Mouse (Mus musculus) heart, postnatal 14 days (tissue): Measurements from ENCODE around the gene Tenm1. TPM values are rescaled to one million over a fixed set of nuclear protein-coding genes. Genes with fewer than 3 reads are reported as not detected.

ENCODE experiments used
- DNase-seq, 2 experiments: peaks; one replicate each; pipeline ENCODE4 v3.0.0; 2021 to 2022
- intact Hi-C: fragments of 180-260 bp; cut with DNase I; formaldehyde crosslinking; loops from one replicate; pipeline ENCODE4 v1.15.1; 2025
- total RNA-seq, 2 experiments: library from RNA; stranded (reverse); gene quantifications; 2 replicates each; pipeline ENCODE4 v1.2.3; 2021

The Tenm1 gene
- total RNA-seq, 2 experiments from 2014 or later: 0.17 TPM

- intact Hi-C loops: no loop called here
- no peak for DNase-seq
These were observed 461.3 kb downstream of the Tenm1 start for GRCm38 (mm10) chrX:42967611-42968010.

- no peak for DNase-seq
- intact Hi-C loops: no loop called here
These were observed 567.2 kb downstream of the Tenm1 start for GRCm38 (mm10) chrX:42861731-42862130.

DNA sequence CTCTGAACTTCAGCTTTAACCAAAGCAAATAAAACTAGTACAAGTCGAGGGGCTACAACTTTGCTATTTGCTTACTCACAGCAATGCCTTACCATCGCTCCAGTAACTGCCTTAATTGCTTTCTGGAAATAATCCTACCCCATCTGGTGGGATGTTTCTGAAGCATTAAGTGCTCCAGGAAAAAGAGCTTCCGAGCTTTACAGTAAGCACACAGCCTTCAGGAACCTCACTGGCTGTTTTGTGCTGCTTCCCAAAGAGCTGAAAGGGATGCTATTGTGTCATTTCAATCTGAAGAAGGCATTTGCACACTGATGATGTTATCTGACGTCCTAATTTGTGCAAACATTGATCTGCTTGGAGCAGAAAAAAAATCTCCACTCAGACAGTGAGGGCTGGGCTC lies 647.4 kb downstream of the Tenm1 start:
- intact Hi-C loops: no loop called here
- no peak for DNase-seq

DNA sequence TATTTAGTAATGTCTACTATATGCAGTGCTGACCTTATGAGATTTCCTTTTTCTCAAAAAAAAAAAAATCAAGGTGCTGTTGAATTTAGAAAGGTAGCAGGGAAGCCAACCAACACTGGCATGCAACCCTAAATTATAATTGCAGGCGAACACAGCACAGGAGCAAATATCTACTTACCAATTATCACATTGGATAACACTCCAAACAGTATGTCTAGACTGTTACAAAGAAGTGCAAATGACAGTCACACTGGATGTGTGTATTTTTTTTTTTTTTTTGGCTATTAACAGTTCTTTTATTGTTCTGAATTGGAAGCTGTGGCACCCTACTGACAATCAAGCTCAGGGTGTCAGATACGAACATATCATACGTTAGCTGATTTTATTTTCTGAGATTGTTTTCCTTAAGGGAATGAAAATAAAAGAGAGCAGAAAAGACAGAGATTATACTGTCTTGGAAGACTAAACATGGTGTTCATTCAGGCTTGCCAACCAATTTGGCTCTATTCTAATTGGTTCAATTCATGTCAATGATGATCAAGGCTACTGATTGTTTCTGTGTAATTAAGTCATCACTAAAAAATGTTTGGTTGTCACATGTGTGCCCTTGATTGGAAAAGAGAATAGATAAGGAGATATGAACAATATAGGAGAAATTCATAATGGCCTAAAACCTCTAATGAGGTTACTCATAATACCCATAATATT lies 710.7 kb downstream of the Tenm1 start:
- intact Hi-C loops: no loop called here
- DNase-seq: no peak

- intact Hi-C loops: no loop called here
These were observed 728.6 kb downstream of the Tenm1 start for GRCm38 (mm10) chrX:42700291-42700690.

DNA sequence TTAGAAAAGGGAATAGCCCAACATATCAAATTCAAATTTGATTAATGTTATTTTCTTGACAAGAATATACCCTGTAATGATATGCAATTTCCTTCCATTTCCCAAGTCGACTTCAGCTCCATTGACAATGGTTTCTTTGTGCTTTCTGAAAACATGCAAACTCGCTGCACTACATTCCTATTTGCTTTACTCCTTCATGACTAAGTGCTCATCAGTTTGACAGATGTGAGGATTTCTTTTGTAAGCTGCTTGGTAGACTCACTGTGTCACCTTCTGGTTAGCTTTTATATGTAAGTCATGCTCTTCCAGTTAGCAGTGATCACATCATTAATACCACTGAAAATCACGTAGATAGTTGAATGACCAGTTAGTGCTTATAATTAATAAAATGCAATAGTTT lies 781.8 kb downstream of the Tenm1 start:
- intact Hi-C loops: no loop called here
- DNase-seq: no peak

More at GRCm38 (mm10) chrX:42700291-42700690, 728.6 kb downstream of the Tenm1 start:
- DNase-seq: no peak

GRCm38 (mm10) chrX:42580521-42580920 lies 848.4 kb downstream of the Tenm1 start:
- DNase-seq: no peak
- intact Hi-C loops: no loop called here

GRCm38 (mm10) chrX:42558683-42559082 lies 870.2 kb downstream of the Tenm1 start:
- intact Hi-C loops: no loop called here
- no peak for DNase-seq

GRCm38 (mm10) chrX:42557284-42557683 lies 871.6 kb downstream of the Tenm1 start:
- intact Hi-C loops: no loop called here
- DNase-seq: peak; percentile 16 to 56

DNA sequence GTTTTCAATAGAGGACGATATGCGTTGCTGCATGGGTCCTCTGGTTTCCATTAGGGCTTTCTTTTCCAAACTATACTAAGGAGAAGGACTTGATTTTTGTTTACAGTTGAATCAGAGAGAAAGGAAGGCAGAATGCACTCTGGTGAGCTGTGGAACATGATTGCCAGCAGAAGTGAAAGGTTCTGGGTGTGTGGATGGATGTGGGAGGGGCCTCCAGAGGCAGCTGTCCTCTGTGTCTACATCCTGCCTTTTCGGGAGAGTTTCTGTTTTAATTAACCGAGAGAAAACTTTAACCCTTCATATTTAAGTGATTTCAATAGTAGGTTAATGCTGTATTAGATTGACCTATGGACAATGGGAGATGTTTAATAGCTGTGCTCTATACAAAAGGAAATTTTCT lies 880.4 kb downstream of the Tenm1 start:
- intact Hi-C loops: no loop called here
- no peak for DNase-seq

DNA sequence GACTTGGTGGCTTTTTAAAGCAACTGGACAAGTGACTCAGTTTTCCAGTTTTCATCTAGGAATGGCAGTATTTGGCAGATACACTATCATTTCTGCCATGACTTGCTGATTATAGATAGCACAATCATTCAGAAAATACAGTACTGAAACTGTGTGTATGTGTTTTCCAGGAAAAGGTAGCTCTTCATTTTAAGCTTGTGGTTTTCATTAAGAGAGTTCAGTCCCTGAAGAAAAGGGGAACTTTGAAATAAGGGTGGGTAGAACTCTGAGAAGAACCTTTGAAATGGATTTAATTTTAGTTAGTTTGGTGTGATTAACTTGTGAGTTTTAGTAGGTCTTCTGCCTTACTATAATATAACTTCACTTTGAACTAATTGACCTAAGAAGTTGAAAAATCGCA lies 883.9 kb downstream of the Tenm1 start:
- intact Hi-C loops: no loop called here
- no peak for DNase-seq

GRCm38 (mm10) chrX:42540756-42541053 lies 888.2 kb downstream of the Tenm1 start:
- peak; percentile 68 to 80 for DNase-seq
- intact Hi-C loops: no loop called here

DNA sequence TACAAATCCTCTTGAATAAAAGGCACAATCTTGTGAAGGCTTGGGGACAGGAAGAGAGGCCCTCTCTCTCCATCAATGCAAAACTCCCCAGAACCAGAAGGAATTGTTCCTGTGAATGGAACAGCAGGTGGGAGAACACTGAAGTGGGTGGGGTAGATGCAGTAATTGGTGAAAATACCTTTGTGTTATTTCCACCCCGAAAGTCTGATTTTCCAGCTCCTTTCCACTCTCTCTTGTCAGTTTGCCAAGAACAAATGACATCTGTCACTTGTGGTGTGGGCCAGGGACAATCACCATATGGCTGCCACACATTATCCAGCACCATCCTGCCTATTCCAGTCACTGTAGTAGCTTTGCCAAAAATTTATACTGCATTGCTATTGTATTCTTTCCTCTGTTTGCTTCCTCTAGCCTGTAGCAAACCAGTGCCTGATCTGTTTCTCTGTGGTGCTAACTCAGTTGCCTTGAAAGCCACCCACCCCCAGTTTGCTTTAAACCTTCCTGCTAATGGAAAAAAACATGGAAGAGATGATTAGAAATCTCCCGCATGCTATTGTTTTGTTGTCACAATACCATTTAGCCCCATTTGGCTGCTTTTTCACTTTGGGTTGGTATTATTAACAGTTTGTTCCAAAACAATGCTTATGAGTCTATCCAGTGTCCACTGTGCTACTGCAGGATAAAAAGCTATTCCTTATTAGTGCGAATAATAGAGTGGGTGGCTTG lies 888.7 kb downstream of the Tenm1 start:
- DNase-seq: no peak
- intact Hi-C loops: no loop called here

DNA sequence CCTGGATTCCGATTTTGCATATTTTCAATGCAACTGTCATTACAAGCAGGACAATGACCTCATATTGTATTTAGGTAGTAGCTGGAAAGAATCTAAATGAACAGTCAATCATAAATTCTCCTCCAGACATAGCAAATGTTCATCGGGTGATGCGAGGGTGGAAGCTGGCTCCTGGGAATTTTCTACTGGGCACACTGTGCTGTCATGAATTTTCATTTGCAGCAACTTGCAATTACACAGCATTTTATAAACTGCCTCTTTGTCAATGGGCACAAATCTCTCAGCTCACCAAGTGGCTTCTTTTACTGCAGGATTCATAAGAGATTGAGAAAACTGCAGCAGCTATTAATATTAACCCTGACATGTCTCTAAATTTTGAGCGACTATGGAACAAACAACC lies 898.2 kb downstream of the Tenm1 start:
- intact Hi-C loops: no loop called here
- no peak for DNase-seq

GRCm38 (mm10) chrX:42522868-42523267 lies 906.1 kb downstream of the Tenm1 start:
- no peak for DNase-seq
- intact Hi-C loops: no loop called here

DNA sequence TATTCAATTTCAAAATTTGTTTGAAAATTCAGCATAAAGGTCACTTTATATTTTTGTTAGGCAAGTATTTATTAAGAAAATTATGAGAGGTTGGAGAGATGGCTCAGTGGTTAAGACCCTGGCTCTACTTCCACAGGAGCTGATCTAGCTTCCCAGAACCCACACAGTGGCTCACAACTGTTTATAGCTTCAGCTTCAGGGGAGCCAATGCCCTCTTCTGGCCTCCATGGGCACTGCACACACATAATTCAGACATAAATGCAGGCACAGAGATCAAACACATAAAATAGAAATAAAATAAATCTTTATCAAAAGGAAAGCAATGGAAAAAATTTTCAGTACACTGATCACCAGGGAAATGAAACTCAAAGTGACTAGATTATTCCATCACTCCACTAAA lies 916.4 kb downstream of the Tenm1 start:
- intact Hi-C loops: loop anchor here (10.0 kb wide), 1 partner anchor 238 kb away; no protein-coding TSS in a partner anchor
- DNase-seq: no peak

DNA sequence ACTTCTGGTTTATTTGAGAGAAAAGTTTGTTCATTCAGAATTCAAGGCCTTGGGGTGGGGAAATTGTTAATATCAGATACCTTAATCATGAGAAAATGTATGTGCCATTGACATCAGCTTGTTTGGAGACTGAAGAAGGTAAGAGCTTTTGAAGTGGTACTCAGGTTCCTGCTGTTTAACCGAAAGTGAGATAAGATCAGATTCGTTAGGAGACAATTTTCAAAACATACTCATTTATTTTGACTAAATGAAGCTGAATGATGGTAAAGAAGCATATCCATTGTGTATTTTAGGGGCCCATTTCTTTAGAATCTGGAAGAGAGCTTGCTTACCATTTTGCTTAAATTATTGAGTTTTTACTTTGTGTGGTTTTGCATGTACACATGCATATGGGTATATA lies 917.8 kb downstream of the Tenm1 start:
- intact Hi-C loops: loop anchor here (10.0 kb wide), 1 partner anchor 236 kb away; no protein-coding TSS in a partner anchor
- no peak for DNase-seq

DNA sequence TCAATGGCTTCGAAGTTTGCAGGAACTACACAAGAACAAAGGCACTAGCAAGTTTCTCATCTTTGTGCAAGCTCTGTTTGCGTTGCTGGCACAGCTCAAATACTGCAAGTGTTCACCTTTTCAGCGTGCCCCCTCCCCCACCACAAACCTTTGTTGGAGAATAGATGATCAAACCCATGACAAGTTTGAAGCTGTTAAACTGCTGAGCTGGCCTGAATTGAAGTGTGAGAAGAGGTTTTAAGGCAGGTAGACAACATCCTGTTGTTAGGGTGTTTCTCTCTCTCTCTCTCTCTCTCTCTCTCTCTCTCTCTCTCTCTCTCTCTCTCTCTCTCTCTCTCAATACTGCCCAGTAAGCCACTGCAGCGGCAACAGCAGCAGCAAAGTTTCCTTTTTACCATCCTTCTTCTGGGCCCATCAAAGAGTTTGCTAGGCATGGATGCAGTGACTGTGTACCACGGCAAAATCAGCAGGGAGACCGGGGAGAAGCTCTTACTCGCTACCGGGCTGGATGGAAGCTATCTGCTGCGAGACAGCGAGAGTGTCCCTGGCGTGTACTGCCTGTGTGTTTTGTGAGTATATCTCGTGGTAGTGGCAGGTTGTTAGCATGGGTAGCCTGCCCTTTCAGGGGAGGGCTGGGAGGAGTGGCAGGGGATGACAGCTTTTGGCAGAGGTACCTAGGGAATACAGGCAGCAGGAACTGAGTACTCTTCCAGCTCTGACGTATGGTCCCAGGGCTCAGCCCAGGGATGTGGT lies 926.5 kb downstream of the Tenm1 start, which contains the start of gene Sh2d1a:
Gene Sh2d1a (plus strand): TSS at position 163 of the 753 bp plus-strand sequence.
- DNase-seq: no peak
- intact Hi-C loops: no loop called here

- DNase-seq: no peak
- intact Hi-C loops: no loop called here
These were observed 928.4 kb downstream of the Tenm1 start for GRCm38 (mm10) chrX:42500538-42500937.

DNA sequence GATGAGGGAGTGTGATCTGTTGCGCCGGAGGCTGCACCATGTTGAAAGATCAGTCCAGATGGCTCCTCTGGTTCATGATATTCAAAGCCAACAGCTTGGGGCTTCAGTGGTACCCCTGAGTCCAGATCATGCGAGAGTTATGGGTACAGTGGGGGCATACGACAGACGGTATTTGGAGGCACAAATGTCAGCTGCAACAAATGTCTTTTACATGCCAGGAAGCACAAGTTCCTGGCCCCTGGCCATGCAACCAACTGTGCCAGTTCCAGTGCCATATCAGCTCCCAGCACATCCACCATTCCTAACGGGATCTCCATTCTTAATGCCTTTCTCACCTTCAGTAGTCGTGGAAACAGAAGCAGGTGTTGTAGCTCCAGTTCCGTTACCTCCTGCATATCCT lies 938.6 kb downstream of the Tenm1 start:
- intact Hi-C loops: no loop called here
- no peak for DNase-seq

- no peak for DNase-seq
- intact Hi-C loops: no loop called here
These were observed 939.5 kb downstream of the Tenm1 start, which contains the start of gene Tex13c2 for GRCm38 (mm10) chrX:42489446-42489845. Tex13c2 (plus strand) TSS chrX:42489691.
